Mouse (Mus musculus): ENCODE measurements at regions not wholly inside any gene's neighbourhood (a gene's known extent, or its start where the extent isn't known, plus 50 kb on each side); places are given as distances from the start of the nearest gene placed in this dataset.

DNA sequence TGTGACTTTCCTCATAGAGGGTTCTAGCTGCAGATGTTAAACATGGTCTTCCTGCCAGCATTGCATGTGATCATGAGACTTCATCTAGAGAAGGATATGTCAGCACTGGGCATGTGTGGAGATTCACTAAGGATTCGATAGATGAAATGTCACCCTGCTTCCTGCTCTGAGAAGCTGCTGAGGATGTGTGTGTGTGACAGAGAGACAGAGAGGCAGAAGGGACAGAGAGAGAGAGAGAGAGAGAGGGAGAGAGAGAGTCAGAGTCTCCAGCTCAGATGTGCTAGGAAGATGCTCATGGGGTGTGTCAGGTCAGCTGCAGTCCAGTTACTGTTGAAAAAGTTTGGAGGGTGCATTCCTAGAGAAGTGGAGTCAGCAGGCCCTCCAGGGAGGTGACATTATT is 78.9 kb upstream of the Glrp1 start:
- TF ChIP-seq CTCF (IDR thresholded peaks at IDR 0.05): no peak
- no peak for TF ChIP-seq EP300 (IDR thresholded peaks at IDR 0.05)
